8 mouse cellular contexts compared by ENCODE assay signal in the genomic region with DNA sequence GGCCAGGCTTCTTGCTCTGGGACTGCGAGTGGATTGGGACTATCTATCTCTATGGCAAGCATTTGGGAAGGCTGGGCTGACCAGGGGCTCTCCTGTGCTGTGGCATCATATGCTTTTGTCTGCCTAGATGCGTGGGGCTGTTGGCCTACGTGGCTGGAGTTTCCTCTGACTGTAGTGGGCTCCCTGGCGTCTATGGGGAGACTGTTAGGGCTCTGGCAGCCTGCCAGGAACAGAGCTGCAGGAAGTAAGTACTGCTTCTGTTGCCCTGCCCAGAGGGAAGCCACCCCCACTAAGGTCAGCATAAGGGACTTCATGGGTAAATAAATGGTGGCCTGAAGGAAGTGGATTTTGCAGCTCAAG. TPM values are rescaled to one million over a fixed set of nuclear protein-coding genes. Genes with fewer than 3 reads are reported as not detected.
DNase-seq lines count a peak whose midpoint lies in the region; ATAC-seq and TF ChIP-seq lines count a peak whose summit lies in the region.

No protein-coding gene starts in this region.

- no peak for TF ChIP-seq POLR2A in cerebellum, adult 2 months (IDR thresholded peaks at IDR 0.05; ENCODE audit: borderline replicate concordance, insufficient read depth, low read length)

- WGBS in cerebellum, adult 2 months = 1% methylated on average over 4 of the region's 4 CpGs
- WGBS in intestine, embryonic 16.5 days = 12% methylated on average over 4 of the region's 4 CpGs
- 17% methylated on average over 4 of the region's 4 CpGs for WGBS in liver, embryonic 16.5 days (ENCODE audit: insufficient replicate concordance)

- peak overlapping the region; percentile 96 for H3K4me2 ChIP-seq in intestine, embryonic 16.5 days (ENCODE audit: low read depth, low read length)
- peak overlapping the region; percentile 84 for H3K4me2 ChIP-seq in liver, embryonic 16.5 days (ENCODE audit: low read depth, low read length)

- H3K4me1 ChIP-seq in cerebellum, adult 2 months (ENCODE audit: control insufficient read depth, insufficient read depth, low read length) = peaks cover 62% of the 10 kb centered on the region
- peaks cover 55% of the 10 kb centered on the region for H3K4me1 ChIP-seq in intestine, embryonic 16.5 days (ENCODE audit: control insufficient read depth, insufficient read depth, low read length)
- peaks cover 47% of the 10 kb centered on the region for H3K4me1 ChIP-seq in liver, embryonic 16.5 days (ENCODE audit: control insufficient read depth, low read depth, low read length)

- no peak overlapping the region for H3K27ac ChIP-seq in cerebellum, adult 2 months (ENCODE audit: insufficient read depth, low read length)
- peak overlapping the region; percentile 100 for H3K27ac ChIP-seq in intestine, embryonic 16.5 days (ENCODE audit: low read length)
- H3K27ac ChIP-seq in liver, embryonic 16.5 days (ENCODE audit: low read length) = peak overlapping the region; percentile 54

- no peaks in the 10 kb centered on the region for H3K27me3 ChIP-seq in cerebellum, adult 2 months (ENCODE audit: control insufficient read depth, insufficient read depth, low read length)
- no peaks in the 10 kb centered on the region for H3K27me3 ChIP-seq in intestine, embryonic 16.5 days (replicated peaks; ENCODE audit: control insufficient read depth, insufficient read depth, low read length)
- no peaks in the 10 kb centered on the region for H3K27me3 ChIP-seq in liver, embryonic 16.5 days (ENCODE audit: control insufficient read depth, insufficient read depth, low read depth, low read length)

- H3K9ac ChIP-seq in intestine, embryonic 16.5 days (ENCODE audit: low read depth, low read length) = peak overlapping the region; percentile 100
- H3K9ac ChIP-seq in liver, embryonic 16.5 days (ENCODE audit: low read depth, low read length) = peak overlapping the region; percentile 93

- peak; percentile 75 for DNase-seq in urinary bladder, postnatal 14 days (ENCODE audit: low spot score)
- no peak for DNase-seq in urinary bladder, postnatal 4 days (ENCODE audit: low spot score in 2 of 2)
- peak; percentile 54 to 55 for DNase-seq in cerebellum, adult 2 months
- DNase-seq in heart, adult 11 months = peak; percentile 99
- DNase-seq in skeletal muscle tissue, adult 2 months (ENCODE audit: low read depth, low spot score) = peak; percentile 74
- no peak for DNase-seq in frontal cortex, postnatal 36 days (ENCODE audit: low spot score in 2 of 2)

- no peak for ATAC-seq in intestine, embryonic 16.5 days
- ATAC-seq in liver, embryonic 16.5 days (ENCODE audit: low read depth) = no peak

- TF ChIP-seq CTCF in cerebellum, adult 2 months (IDR thresholded peaks at IDR 0.05; ENCODE audit: borderline replicate concordance, insufficient read depth, low read depth, low read length) = no peak

- no peaks in the 10 kb centered on the region for H3K9me3 ChIP-seq in intestine, embryonic 16.5 days (ENCODE audit: control insufficient read depth, low read length)
- H3K9me3 ChIP-seq in liver, embryonic 16.5 days (replicated peaks; ENCODE audit: control insufficient read depth, low read length) = no peaks in the 10 kb centered on the region

- peak overlapping the region; percentile 5 for H3K4me3 ChIP-seq in cerebellum, adult 2 months (replicated peaks; ENCODE audit: insufficient read depth, low read depth, low read length)
- H3K4me3 ChIP-seq in intestine, embryonic 16.5 days (ENCODE audit: low read length) = peak overlapping the region; percentile 97
- peak overlapping the region; percentile 98 for H3K4me3 ChIP-seq in liver, embryonic 16.5 days (ENCODE audit: low read depth, low read length)

- peaks cover 41% of the 10 kb centered on the region for H3K36me3 ChIP-seq in intestine, embryonic 16.5 days (ENCODE audit: control insufficient read depth, insufficient read depth, low read length)
- H3K36me3 ChIP-seq in liver, embryonic 16.5 days (ENCODE audit: control insufficient read depth, insufficient read depth) = peaks cover 53% of the 10 kb centered on the region

RNA-seq across cellular contexts. Expression of a gene that starts 3.2 kb away (rescaled TPM):
- 64.2 and 68.6 TPM in 2 replicates for polyA plus RNA-seq in cerebellum, adult 2 months (2012; rRNA removed)
- 295 and 302 TPM in 2 replicates for polyA plus RNA-seq in intestine, embryonic 16.5 days (2015; fragmentation: Nextera tagmentation; extraction: Ambion mirVana)
- polyA plus RNA-seq in liver, embryonic 16.5 days (2015; fragmentation: Nextera tagmentation; extraction: Ambion mirVana) = 112 and 124 TPM in 2 replicates

RNA-seq across cellular contexts. Expression of a gene that starts 16.8 kb away (rescaled TPM):
- 2.4 and 2.5 TPM in 2 replicates for polyA plus RNA-seq in cerebellum, adult 2 months (2012; rRNA removed)
- 2.7 and 2.8 TPM in 2 replicates for polyA plus RNA-seq in intestine, embryonic 16.5 days (2015; fragmentation: Nextera tagmentation; extraction: Ambion mirVana)
- polyA plus RNA-seq in liver, embryonic 16.5 days (2015; fragmentation: Nextera tagmentation; extraction: Ambion mirVana) = 96.8 and 106 TPM in 2 replicates

RNA-seq across cellular contexts. Expression of a gene that starts 17.0 kb away (rescaled TPM):
- 46.0 and 49.3 TPM in 2 replicates for polyA plus RNA-seq in cerebellum, adult 2 months (2012; rRNA removed)
- polyA plus RNA-seq in intestine, embryonic 16.5 days (2015; fragmentation: Nextera tagmentation; extraction: Ambion mirVana) = 25.5 and 28.2 TPM in 2 replicates
- 4.8 and 5.1 TPM in 2 replicates for polyA plus RNA-seq in liver, embryonic 16.5 days (2015; fragmentation: Nextera tagmentation; extraction: Ambion mirVana)

RNA-seq across cellular contexts. Expression of a gene that starts 28.6 kb away (rescaled TPM):
- 0.15 TPM in 1 of 2 replicates, not detected in the other for polyA plus RNA-seq in cerebellum, adult 2 months (2012; rRNA removed)
- 0.42 and 2.4 TPM in 2 replicates for polyA plus RNA-seq in intestine, embryonic 16.5 days (2015; fragmentation: Nextera tagmentation; extraction: Ambion mirVana)
- 204 and 208 TPM in 2 replicates for polyA plus RNA-seq in liver, embryonic 16.5 days (2015; fragmentation: Nextera tagmentation; extraction: Ambion mirVana)

RNA-seq across cellular contexts. Expression of a gene that starts 33.2 kb away (rescaled TPM):
- polyA plus RNA-seq in cerebellum, adult 2 months (2012; rRNA removed) = 0.29 and 0.41 TPM in 2 replicates
- not detected in 2 replicates for polyA plus RNA-seq in intestine, embryonic 16.5 days (2015; fragmentation: Nextera tagmentation; extraction: Ambion mirVana)
- not detected in 2 replicates for polyA plus RNA-seq in liver, embryonic 16.5 days (2015; fragmentation: Nextera tagmentation; extraction: Ambion mirVana)

Comparison
In these comparisons a context has a peak if more than half of its experiments do, and no peak if none do; other contexts are left out.
1. DNase-seq: peak in urinary bladder, postnatal 14 days (single experiment), cerebellum, adult 2 months (2 of 2), heart, adult 11 months (single experiment) and skeletal muscle tissue, adult 2 months (single experiment); none in urinary bladder, postnatal 4 days (0 of 2) and frontal cortex, postnatal 36 days (0 of 2).
2. H3K4me3 ChIP-seq: peak in every context shown above with its lines; median percentile 98 in liver, embryonic 16.5 days; 97 in intestine, embryonic 16.5 days; 5 in cerebellum, adult 2 months.
3. RNA of a gene that starts 16.8 kb away (polyA plus RNA-seq): 96.8 to 106 TPM in liver, embryonic 16.5 days; 2.7 to 2.8 TPM in intestine, embryonic 16.5 days and 2.4 to 2.5 TPM in cerebellum, adult 2 months; every median in the first group is over 10 times any median in the second.